Mouse (Mus musculus) heart, adult 2 months (tissue): Measurements from ENCODE around the gene Gale.

Experiments used
- CTCF ChIP-seq: fragments of 200-600 bp; IDR thresholded peaks from 2 replicates; pipeline ENCODE4 v1.8.1; 2022; ENCODE audit warnings: antibody characterized with exemption, mild to moderate bottlenecking, moderate library complexity
- EP300 ChIP-seq: fragments of 200-500 bp; IDR thresholded peaks from 2 replicates; pipeline ENCODE4 v1.6.1; 2011; ENCODE audit warnings: low read depth, low read length, control low read depth; ENCODE audit not compliant: insufficient read depth
- POLR2A ChIP-seq: fragments of 200-500 bp; IDR thresholded peaks from 2 replicates; pipeline ENCODE4 v1.6.1; 2011; ENCODE audit warnings: mild to moderate bottlenecking, low read depth, low read length, control low read depth; ENCODE audit not compliant: insufficient read depth

DNA sequence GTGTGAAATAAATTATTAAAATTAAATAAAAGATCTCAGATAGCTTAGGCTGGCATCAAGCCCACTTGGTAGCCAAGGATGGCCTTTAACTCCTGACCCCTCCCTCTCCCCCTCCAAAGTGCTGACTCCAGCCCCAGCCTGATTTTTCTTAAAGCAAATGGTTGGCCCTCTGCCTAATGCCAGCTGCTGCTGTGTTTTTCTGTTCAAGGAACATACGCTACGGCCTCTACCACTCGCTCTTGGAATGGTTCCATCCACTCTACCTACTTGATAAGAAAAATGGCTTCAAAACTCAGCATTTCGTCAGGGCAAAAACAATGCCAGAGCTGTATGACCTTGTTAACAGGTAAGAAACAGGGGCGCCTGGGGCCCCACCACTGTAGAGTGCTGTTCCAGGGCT lies 38.2 kb upstream of the Gale start:
- TF ChIP-seq CTCF = no peak
- TF ChIP-seq POLR2A = no peak
- no peak for TF ChIP-seq EP300
